Mouse (Mus musculus) kidney, embryonic 16.5 days (tissue): ENCODE measurements at regions not wholly inside any gene's neighbourhood (a gene's known extent, or its start where the extent isn't known, plus 50 kb on each side); places are given as distances from the start of the nearest gene placed in this dataset.

Source experiments
- ATAC-seq: fragments of 200-750 bp; cut with Nextera tagmentation; 2 replicates; pipeline ENCODE4 v1.8.0; 2017; ENCODE audit warnings: moderate TSS enrichment; ENCODE audit not compliant: low FRiP score, low TSS enrichment
- H3K27ac ChIP-seq: fragments of 300-500 bp; sonication (generic); 2 replicates; pipeline ENCODE4 v1.5.1; 2014; ENCODE audit warnings: low read length
- H3K27me3 ChIP-seq: fragments of 300-500 bp; sonication (generic); 2 replicates; pipeline ENCODE4 v1.6.1; 2014; ENCODE audit warnings: low read length, control low read depth, mixed read lengths; ENCODE audit not compliant: insufficient read depth
- H3K36me3 ChIP-seq: fragments of 300-500 bp; sonication (generic); 2 replicates; pipeline ENCODE4 v1.6.1; 2014; ENCODE audit warnings: low read length, control low read depth, mixed read lengths; ENCODE audit not compliant: insufficient read depth
- H3K4me1 ChIP-seq: fragments of 300-500 bp; sonication (generic); 2 replicates; pipeline ENCODE4 v1.6.1; 2014; ENCODE audit warnings: low read length, control low read depth, mixed read lengths; ENCODE audit not compliant: insufficient read depth
- H3K4me2 ChIP-seq: fragments of 300-500 bp; sonication (generic); replicated peaks from 2 replicates; pipeline ENCODE4 v1.6.1; 2014; ENCODE audit warnings: low read depth, low read length
- H3K4me3 ChIP-seq: fragments of 300-500 bp; sonication (generic); 2 replicates; pipeline ENCODE4 v1.5.1; 2014; ENCODE audit warnings: mild to moderate bottlenecking, low read length
- H3K9ac ChIP-seq: fragments of 300-500 bp; sonication (generic); replicated peaks from 2 replicates; pipeline ENCODE4 v1.6.1; 2014; ENCODE audit warnings: low read length
- H3K9me3 ChIP-seq: fragments of 300-500 bp; sonication (generic); 2 replicates; pipeline ENCODE4 v1.6.1; 2016; ENCODE audit warnings: low read length, control low read depth
- whole genome bisulfite sequencing: fragments of 180-500 bp; shearing (Covaris S2); extraction: QIAGEN DNeasy Blood & Tissue Kit; methylation state at CpG from one replicate; pipeline ENCODE4 v1.1.7; 2014; 5-methylcytosine and 5-hydroxymethylcytosine counted together

DNA sequence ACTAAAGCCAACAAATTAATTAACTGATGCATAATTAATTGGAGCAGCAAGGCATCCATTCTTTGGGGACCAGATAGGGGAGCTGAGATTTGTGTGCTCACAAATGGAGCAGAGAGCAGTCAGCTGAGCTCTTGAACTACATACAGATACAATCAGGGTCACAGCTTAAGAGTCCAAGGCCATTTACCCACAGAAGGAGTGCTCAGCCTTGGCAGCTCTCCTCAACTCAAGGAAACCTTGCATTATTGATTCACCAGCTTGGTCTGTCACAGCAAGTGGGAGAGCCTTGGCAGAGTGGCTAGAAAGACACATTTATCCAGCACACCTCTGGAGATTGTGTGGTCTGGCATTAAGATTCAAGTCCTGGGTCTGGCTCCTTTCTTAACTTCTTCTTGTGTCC, 100.2 kb downstream of the Lrrc30 start:
- H3K9me3 ChIP-seq, result no peaks in the 10 kb centered on the region
- no peak for ATAC-seq

DNA sequence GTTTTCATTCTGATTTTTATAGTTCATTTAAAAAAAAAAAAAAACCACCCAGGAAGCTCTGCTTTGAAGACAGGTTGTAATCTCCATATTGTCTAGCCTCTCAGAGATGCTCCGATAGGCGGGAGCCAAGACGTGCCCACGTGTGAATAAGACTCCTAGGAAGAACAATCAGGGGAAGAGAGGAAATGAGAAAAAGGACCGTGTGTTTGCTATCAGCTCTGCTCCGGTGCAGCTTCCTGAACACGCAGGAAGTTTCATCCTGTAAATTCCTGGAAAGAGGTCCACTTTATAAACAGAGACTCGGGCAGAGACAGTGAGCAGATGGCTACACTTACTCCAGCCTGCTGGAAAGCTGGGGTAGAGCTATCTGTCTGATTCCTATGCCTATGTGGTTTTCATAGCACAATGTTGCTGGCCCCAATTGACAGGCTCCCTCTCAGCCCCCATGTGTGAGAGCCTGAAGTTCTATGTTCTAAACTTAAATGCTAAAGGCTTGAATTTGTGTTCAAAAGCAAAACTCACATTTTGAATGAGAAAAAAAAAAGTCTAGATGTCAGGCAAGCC, 111.6 kb downstream of the Lrrc30 start:
- Histone ChIP-seq H3K27ac (no peak overlapping the region), H3K27me3 (no peaks in the 10 kb centered on the region), H3K4me1 (no peaks in the 10 kb centered on the region), H3K36me3 (no peaks in the 10 kb centered on the region), H3K9me3 (0 out of 2 replicates have a peak, but pooled peaks cover 2% of the 10 kb centered on the region), H3K9ac (no peak overlapping the region), H3K4me3 (no peak overlapping the region), H3K4me2 (no peak overlapping the region)
- 55% methylated on average over 8 of the region's 8 CpGs for WGBS
- ATAC-seq, result no peak

More for the DNA sequence above, 100.2 kb downstream of the Lrrc30 start:
- Histone ChIP-seq H3K27ac (no peak overlapping the region), H3K36me3 (no peaks in the 10 kb centered on the region), H3K9ac (no peak overlapping the region), H3K27me3 (no peaks in the 10 kb centered on the region), H3K4me2 (no peak overlapping the region), H3K4me3 (no peak overlapping the region), H3K4me1 (no peaks in the 10 kb centered on the region)

DNA sequence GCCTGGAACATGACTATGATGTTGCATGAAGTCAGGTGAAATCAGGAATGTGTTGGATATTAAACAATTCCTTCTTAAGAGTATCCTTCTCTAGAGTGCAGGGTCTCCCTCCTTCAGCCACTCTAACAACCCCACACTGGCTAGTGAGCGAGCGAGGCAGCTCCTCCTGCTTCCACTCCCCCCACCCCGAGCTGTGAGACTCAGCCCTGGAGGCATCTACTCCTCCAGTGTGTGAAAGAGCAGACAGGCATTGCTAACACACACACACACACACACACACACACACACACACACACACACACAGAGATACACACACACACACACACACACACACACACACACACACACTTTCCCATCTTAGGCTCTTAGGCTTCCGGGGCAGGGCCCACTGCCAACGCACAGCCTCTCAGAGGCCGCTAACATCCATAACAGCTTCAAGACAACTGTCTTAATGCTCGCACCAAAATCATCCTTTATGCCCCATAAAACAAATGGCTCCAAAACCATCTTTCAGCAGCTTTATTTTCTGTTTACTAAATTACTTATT, 116.8 kb downstream of the Lrrc30 start:
- WGBS, result 67% methylated on average over 7 of the region's 7 CpGs

DNA sequence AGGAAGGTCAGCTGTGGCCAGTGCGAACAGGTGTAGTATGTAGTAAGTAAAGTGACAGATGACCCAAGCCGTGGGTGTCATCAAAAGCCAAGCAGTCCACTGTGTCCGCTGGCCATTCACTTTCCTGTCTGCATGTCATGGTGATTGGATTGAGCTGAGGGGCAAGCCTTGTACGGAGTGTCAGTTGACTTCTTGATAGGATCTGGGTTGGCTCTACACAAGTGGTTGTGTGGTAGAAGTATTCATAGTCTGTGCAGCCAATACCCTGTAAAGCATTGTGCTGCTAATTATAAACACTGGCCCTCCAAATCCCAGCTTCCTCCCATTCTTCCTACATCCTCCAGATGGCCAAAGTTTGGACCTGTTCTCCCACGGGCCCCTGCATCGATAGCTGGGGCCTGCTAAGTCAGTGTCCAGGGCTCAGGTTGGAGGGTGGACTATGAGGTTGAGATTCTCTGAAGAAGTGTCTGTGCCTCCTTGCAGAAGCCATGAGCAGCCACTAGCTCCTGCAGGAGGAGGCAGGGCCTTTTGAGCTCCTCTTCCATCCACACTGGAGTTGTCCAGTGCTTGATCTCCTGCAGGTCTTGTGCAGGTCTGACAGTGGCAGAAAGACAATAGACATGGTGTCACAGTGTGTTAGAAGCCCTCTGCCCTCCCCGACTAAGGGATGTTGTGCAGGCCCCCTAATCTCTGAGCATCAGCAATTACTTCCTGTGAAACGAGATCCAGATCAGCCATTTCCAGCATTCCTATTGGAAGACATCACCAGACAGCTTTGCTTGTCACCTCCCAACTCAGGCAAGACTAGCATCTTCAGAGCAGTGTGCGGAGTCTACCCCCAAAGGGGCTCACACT, 117.9 kb downstream of the Lrrc30 start:
- ATAC-seq, result peak; percentile 64; the same call in 1 of the 2 replicates
- Histone ChIP-seq H3K4me1 (no peaks in the 10 kb centered on the region), H3K36me3 (no peaks in the 10 kb centered on the region), H3K4me2 (no peak overlapping the region), H3K27me3 (no peaks in the 10 kb centered on the region), H3K9ac (no peak overlapping the region), H3K4me3 (no peak overlapping the region), H3K9me3 (no peaks in the 10 kb centered on the region), H3K27ac (peak overlapping the region; percentile 88)
- WGBS, result 60% methylated on average over 9 of the region's 9 CpGs

More for the DNA sequence above, 116.8 kb downstream of the Lrrc30 start:
- Histone ChIP-seq H3K4me1 (no peaks in the 10 kb centered on the region), H3K27ac (peak overlapping the region; percentile 27; the same call in 1 of the 2 replicates), H3K4me3 (no peak overlapping the region), H3K4me2 (no peak overlapping the region), H3K9ac (no peak overlapping the region), H3K36me3 (no peaks in the 10 kb centered on the region), H3K27me3 (no peaks in the 10 kb centered on the region), H3K9me3 (no peaks in the 10 kb centered on the region)
- ATAC-seq, result no peak

DNA sequence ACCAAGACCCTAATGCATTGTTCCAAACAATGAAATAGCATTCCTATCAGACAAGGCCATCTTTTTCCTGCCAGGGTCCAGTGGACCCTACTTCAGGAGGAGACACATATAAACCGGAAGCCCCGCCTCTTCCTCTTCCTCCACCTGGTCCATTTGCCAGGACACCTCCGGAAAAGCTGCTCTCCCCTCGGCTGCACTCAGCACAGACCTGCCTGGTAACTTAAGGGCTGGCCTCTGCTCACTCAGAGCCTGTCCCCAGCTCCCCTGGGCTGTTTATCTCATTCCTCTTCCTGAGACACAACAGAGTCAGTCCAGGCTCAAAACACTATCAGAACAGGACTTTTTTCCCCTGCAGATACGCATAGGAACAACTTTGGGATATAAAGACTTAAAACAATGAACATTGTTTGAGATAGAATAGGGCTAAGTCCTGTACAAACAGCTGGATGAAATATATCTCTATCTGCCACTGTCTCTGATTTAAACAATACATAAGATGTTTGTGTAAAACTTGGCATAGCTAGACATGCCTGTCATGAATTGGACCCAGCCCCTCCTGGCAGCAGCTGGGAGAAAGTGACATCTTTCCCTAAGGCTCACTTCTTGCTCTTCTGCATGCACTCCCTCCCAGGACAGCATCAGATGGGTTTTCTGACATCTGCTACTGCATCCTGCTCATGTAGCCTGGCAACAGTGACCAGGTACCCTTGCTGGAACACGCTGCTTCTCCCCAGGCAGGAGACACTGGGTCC, 119.6 kb downstream of the Lrrc30 start:
- H3K4me3 ChIP-seq, result no peak overlapping the region
- peak overlapping the region; percentile 88 for H3K27ac ChIP-seq
- peak; percentile 87 for ATAC-seq
- H3K4me1 ChIP-seq, result no peaks in the 10 kb centered on the region
- 62% methylated on average over 6 of the region's 6 CpGs for whole genome bisulfite sequencing
- no peak overlapping the region for H3K4me2 ChIP-seq
- H3K9ac ChIP-seq, result no peak overlapping the region; the same call in 1 of the 2 replicates
- H3K9me3 ChIP-seq, result no peaks in the 10 kb centered on the region
- H3K36me3 ChIP-seq, result no peaks in the 10 kb centered on the region
- H3K27me3 ChIP-seq, result no peaks in the 10 kb centered on the region

DNA sequence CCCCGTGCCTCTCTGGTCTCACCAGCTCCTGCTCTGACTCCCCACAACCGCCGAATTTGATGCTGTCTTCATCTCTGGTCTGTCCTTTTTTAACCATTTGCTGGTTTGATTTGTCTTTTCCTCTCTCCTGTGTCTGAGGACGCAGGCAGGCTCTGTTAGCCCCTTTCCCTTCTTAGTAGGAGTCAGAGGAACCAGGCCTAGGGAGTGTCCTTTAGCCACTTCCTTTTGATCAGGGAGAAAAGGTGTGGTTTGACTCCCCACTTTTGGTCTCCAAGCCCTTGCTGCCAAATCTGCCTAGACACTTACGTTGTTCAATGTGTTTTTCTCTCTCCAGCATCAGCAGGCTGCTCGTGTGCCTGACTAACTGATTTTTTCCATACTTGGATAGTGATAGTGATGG, 120.5 kb downstream of the Lrrc30 start:
- peak overlapping the region; percentile 80 for H3K27ac ChIP-seq
- no peak for ATAC-seq
- H3K9ac ChIP-seq, result no peak overlapping the region
- H3K36me3 ChIP-seq, result no peaks in the 10 kb centered on the region
- no peaks in the 10 kb centered on the region for H3K4me1 ChIP-seq
- no peaks in the 10 kb centered on the region for H3K9me3 ChIP-seq
- no peaks in the 10 kb centered on the region for H3K27me3 ChIP-seq
- WGBS, result 68% methylated on average over 6 of the region's 6 CpGs
- H3K4me2 ChIP-seq, result no peak overlapping the region
- no peak overlapping the region for H3K4me3 ChIP-seq

DNA sequence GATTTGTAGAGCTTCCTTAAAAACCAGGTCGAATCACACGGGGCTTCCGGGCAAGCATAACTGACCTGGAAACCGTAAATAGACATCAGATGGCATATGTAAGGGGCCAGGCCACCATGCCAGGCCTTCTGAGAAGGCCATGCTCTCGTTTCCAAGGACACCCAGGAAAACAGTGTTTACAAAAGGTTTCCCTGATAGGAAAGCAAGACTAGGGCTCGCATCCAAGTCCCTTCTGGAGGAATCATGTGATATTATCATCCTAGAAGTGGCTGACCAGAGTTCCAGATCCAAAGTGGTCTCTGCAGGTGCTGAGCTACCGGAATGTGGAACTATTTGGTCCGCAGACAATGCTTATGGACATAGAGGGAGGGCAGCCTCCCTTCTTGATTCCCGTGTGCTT, 122.6 kb downstream of the Lrrc30 start:
- no peak for ATAC-seq
- H3K27ac ChIP-seq, result no peak overlapping the region
- no peak overlapping the region for H3K4me2 ChIP-seq
- H3K36me3 ChIP-seq, result no peaks in the 10 kb centered on the region
- WGBS, result 76% methylated on average over 9 of the region's 9 CpGs
- 0 out of 2 replicates have a peak, but pooled peaks cover 3% of the 10 kb centered on the region for H3K4me1 ChIP-seq
- H3K9ac ChIP-seq, result no peak overlapping the region
- no peaks in the 10 kb centered on the region for H3K9me3 ChIP-seq
- H3K4me3 ChIP-seq, result no peak overlapping the region
- H3K27me3 ChIP-seq, result no peaks in the 10 kb centered on the region

DNA sequence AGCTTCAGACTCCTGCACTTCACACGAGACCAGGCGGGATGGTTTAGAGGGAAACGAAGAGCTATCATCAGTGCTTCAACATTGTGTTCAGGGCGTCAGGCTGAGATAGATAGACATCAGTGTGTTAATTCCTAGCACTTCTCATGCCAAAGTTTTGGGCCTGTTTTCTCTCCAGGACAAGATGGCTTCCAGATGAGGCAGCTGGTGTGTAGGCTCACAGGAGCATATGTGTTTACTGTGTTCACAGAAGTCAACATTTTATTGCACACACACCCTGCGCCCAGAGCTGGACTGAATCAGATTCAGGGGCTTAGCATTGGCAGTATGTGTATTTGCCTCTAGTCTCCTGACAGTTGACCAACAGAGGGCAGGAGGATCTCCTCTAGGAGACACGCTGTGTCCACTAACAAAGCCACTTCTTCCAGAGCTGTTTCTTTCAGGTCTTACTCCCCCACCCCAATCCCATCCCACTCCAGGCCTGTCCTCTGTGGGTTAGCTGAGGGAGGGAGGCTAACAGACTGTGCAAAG, 123.4 kb downstream of the Lrrc30 start:
- no peak overlapping the region for H3K27ac ChIP-seq
- H3K27me3 ChIP-seq, result no peaks in the 10 kb centered on the region
- WGBS, result 91% methylated on average over 6 of the region's 6 CpGs
- no peak overlapping the region for H3K4me2 ChIP-seq
- no peak for ATAC-seq
- H3K9me3 ChIP-seq, result no peaks in the 10 kb centered on the region
- 0 out of 2 replicates have a peak, but pooled peaks cover 3% of the 10 kb centered on the region for H3K4me1 ChIP-seq
- H3K4me3 ChIP-seq, result no peak overlapping the region
- no peak overlapping the region for H3K9ac ChIP-seq
- no peaks in the 10 kb centered on the region for H3K36me3 ChIP-seq

DNA sequence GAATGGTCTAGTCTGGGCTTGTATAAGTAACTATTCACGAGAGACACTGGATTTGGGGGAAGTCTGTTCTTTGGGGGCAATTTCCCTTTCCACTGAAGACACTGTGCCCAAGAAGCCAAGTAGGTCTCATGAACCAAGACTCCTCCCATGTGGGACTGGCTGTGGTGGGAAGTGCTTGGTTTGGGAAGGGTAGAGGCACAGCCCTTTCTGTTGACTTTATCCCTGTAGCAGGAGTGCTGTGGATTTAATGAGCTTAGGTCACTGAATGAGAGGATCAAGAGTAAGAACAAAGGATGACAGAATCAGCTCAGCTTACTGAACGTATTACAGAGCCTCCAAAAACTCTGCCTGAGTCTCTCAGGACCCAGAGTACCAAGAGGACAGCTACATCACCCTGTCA, 124.2 kb downstream of the Lrrc30 start:
- H3K27me3 ChIP-seq, result no peaks in the 10 kb centered on the region
- WGBS, result 61% methylated on average over 2 of the region's 2 CpGs
- H3K4me2 ChIP-seq, result no peak overlapping the region
- no peak for ATAC-seq
- 0 out of 2 replicates have a peak, but pooled peaks cover 3% of the 10 kb centered on the region for H3K4me1 ChIP-seq
- no peak overlapping the region for H3K4me3 ChIP-seq
- H3K27ac ChIP-seq, result no peak overlapping the region
- no peaks in the 10 kb centered on the region for H3K36me3 ChIP-seq
- H3K9ac ChIP-seq, result no peak overlapping the region
- no peaks in the 10 kb centered on the region for H3K9me3 ChIP-seq
